Mouse (Mus musculus): ENCODE measurements at regions not wholly inside any gene's neighbourhood (a gene's known extent, or its start where the extent isn't known, plus 50 kb on each side); places are given as distances from the start of the nearest gene placed in this dataset.
A peak's percentile ranks its signal among the peaks of the same experiment; 100 is the strongest.

- Histone ChIP-seq H3K4me3 (ENCODE audit: low read depth, low read length) (no peak overlapping the region), H3K4me1 (ENCODE audit: insufficient read depth) (no peaks in the 10 kb centered on the region), H3K27me3 (ENCODE audit: insufficient read depth, low read length) (no peaks in the 10 kb centered on the region), H3K4me2 (ENCODE audit: low read depth) (no peak overlapping the region), H3K27ac (ENCODE audit: low read depth, low read length) (no peak overlapping the region), H3K9me3 (ENCODE audit: low read length) (no peaks in the 10 kb centered on the region), H3K9ac (no peak overlapping the region), H3K36me3 (ENCODE audit: insufficient read depth) (no peaks in the 10 kb centered on the region)
- WGBS, result 40% methylated on average over 3 of the region's 3 CpGs
- ATAC-seq (no peak; the same call in 1 of the 2 replicates), DNase-seq (peak; percentile 9)
- no peak for TF ChIP-seq CTCF (IDR thresholded peaks at IDR 0.05; ENCODE audit: low read depth)
Observed at GRCm38 (mm10) chr6:94911836-94912235, 205.2 kb upstream of the Kbtbd8 start.

DNA sequence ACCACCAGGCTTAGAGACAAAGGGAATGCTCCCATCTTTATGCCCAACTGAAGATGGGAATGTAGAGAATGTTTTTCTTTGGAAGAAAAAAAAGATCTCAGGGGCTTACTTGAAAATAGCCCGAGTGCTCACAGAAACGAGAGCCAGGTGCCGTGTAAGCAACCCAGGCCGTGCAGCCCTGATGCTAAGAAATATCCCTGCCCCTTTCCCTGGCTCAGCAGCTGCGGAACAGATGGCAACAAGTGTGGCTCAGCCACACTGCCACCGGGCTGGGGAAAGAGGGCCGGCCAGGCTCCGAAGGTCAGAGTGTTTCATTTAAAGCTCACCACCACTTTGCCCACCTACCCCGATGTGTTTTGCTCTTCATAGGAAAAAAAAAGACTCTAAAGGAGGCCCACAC is 205.7 kb upstream of the Kbtbd8 start:
- Histone ChIP-seq H3K4me3 (ENCODE audit: low read depth, low read length) (no peak overlapping the region), H3K27ac (ENCODE audit: low read depth, low read length) (no peak overlapping the region), H3K36me3 (ENCODE audit: insufficient read depth) (no peaks in the 10 kb centered on the region), H3K9ac (no peak overlapping the region), H3K9me3 (ENCODE audit: low read length) (no peaks in the 10 kb centered on the region), H3K4me1 (ENCODE audit: insufficient read depth) (no peaks in the 10 kb centered on the region), H3K27me3 (ENCODE audit: insufficient read depth, low read length) (no peaks in the 10 kb centered on the region), H3K4me2 (ENCODE audit: low read depth) (no peak overlapping the region)
- ATAC-seq (no peak), DNase-seq (no peak)
- no peak for TF ChIP-seq CTCF (IDR thresholded peaks at IDR 0.05; ENCODE audit: low read depth)
- WGBS, result 46% methylated on average over 9 of the region's 9 CpGs

GRCm38 (mm10) chr6:94900862-94901261 is 200.9 kb upstream of the Lrig1 start:
- H3K4me1 ChIP-seq (ENCODE audit: insufficient read depth), result no peaks in the 10 kb centered on the region
- H3K4me3 ChIP-seq (ENCODE audit: low read depth, low read length), result no peak overlapping the region
- no peak for TF ChIP-seq CTCF (IDR thresholded peaks at IDR 0.05; ENCODE audit: low read depth)
- no peak overlapping the region for H3K27ac ChIP-seq (ENCODE audit: low read depth, low read length)
- 80% methylated on average over 4 of the region's 4 CpGs for WGBS
- no peaks in the 10 kb centered on the region for H3K36me3 ChIP-seq (ENCODE audit: insufficient read depth)
- ATAC-seq (no peak), DNase-seq (no peak)
- no peaks in the 10 kb centered on the region for H3K27me3 ChIP-seq (ENCODE audit: insufficient read depth, low read length)
- no peak overlapping the region for H3K9ac ChIP-seq
- H3K4me2 ChIP-seq (ENCODE audit: low read depth), result no peak overlapping the region
- no peaks in the 10 kb centered on the region for H3K9me3 ChIP-seq (ENCODE audit: low read length)

GRCm38 (mm10) chr6:94898881-94899280 is 198.9 kb upstream of the Lrig1 start:
- H3K4me1 ChIP-seq (ENCODE audit: insufficient read depth), result no peaks in the 10 kb centered on the region
- 47% methylated on average over 9 of the region's 9 CpGs for WGBS
- H3K36me3 ChIP-seq (ENCODE audit: insufficient read depth), result no peaks in the 10 kb centered on the region
- no peak for DNase-seq
- no peak for ATAC-seq
- H3K4me3 ChIP-seq (ENCODE audit: low read depth, low read length), result no peak overlapping the region
- no peak overlapping the region for H3K4me2 ChIP-seq (ENCODE audit: low read depth)
- H3K27ac ChIP-seq (ENCODE audit: low read depth, low read length), result no peak overlapping the region
- no peaks in the 10 kb centered on the region for H3K27me3 ChIP-seq (ENCODE audit: insufficient read depth, low read length)
- TF ChIP-seq CTCF (IDR thresholded peaks at IDR 0.05; ENCODE audit: low read depth), result no peak
- H3K9ac ChIP-seq, result no peak overlapping the region
- H3K9me3 ChIP-seq (ENCODE audit: low read length), result no peaks in the 10 kb centered on the region

- TF ChIP-seq CTCF (IDR thresholded peaks at IDR 0.05; ENCODE audit: low read depth), result no peak
- WGBS, result 70% methylated on average over 3 of the region's 3 CpGs
Observed at GRCm38 (mm10) chr6:94890165-94890564, 190.2 kb upstream of the Lrig1 start.

DNA sequence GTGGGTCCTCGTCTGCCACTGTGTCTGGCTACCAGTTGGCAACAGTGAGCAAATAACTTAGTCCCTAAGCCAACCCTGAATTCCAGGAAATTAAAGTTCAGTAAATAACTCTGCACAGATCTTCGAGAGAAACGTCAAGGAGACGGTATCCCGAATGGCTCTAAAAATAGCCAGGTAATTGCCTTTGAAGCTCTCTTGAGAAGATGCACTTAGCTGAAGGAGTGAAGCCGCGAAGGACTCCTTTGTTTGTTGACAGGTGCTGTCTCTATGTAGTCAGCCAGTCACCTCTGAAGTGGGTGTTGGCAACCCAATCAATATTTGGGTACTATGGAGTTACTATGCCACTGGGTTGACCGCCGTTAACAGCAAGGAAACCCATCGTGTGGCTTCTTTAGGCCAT is 189.3 kb upstream of the Lrig1 start:
- H3K9ac ChIP-seq, result no peak overlapping the region
- H3K27ac ChIP-seq (ENCODE audit: low read depth, low read length), result no peak overlapping the region
- no peak overlapping the region for H3K4me2 ChIP-seq (ENCODE audit: low read depth)
- 87% methylated on average over 10 of the region's 10 CpGs for whole genome bisulfite sequencing
- H3K36me3 ChIP-seq (ENCODE audit: insufficient read depth), result no peaks in the 10 kb centered on the region
- TF ChIP-seq CTCF (IDR thresholded peaks at IDR 0.05; ENCODE audit: low read depth), result no peak
- DNase-seq (no peak), ATAC-seq (no peak)
- no peak overlapping the region for H3K4me3 ChIP-seq (ENCODE audit: low read depth, low read length)
- no peaks in the 10 kb centered on the region for H3K9me3 ChIP-seq (ENCODE audit: low read length)
- no peaks in the 10 kb centered on the region for H3K4me1 ChIP-seq (ENCODE audit: insufficient read depth)
- H3K27me3 ChIP-seq (ENCODE audit: insufficient read depth, low read length), result no peaks in the 10 kb centered on the region

More at GRCm38 (mm10) chr6:94890165-94890564, 190.2 kb upstream of the Lrig1 start:
- H3K36me3 ChIP-seq (ENCODE audit: insufficient read depth), result no peaks in the 10 kb centered on the region
- H3K4me1 ChIP-seq (ENCODE audit: insufficient read depth), result no peaks in the 10 kb centered on the region
- no peak for DNase-seq
- no peak overlapping the region for H3K4me3 ChIP-seq (ENCODE audit: low read depth, low read length)
- no peak overlapping the region for H3K9ac ChIP-seq
- H3K27ac ChIP-seq (ENCODE audit: low read depth, low read length), result no peak overlapping the region
- no peak for ATAC-seq
- no peaks in the 10 kb centered on the region for H3K27me3 ChIP-seq (ENCODE audit: insufficient read depth, low read length)
- no peak overlapping the region for H3K4me2 ChIP-seq (ENCODE audit: low read depth)
- H3K9me3 ChIP-seq (ENCODE audit: low read length), result no peaks in the 10 kb centered on the region

- no peaks in the 10 kb centered on the region for H3K27me3 ChIP-seq (ENCODE audit: insufficient read depth, low read length)
- H3K27ac ChIP-seq (ENCODE audit: low read depth, low read length), result no peak overlapping the region
- no peak for ATAC-seq
- DNase-seq, result no peak
- H3K4me3 ChIP-seq (ENCODE audit: low read depth, low read length), result no peak overlapping the region
- no peaks in the 10 kb centered on the region for H3K4me1 ChIP-seq (ENCODE audit: insufficient read depth)
- H3K9me3 ChIP-seq (ENCODE audit: low read length), result no peaks in the 10 kb centered on the region
- no peak for TF ChIP-seq CTCF (IDR thresholded peaks at IDR 0.05; ENCODE audit: low read depth)
- WGBS, result 83% methylated on average over 10 of the region's 10 CpGs
- H3K4me2 ChIP-seq (ENCODE audit: low read depth), result no peak overlapping the region
- no peaks in the 10 kb centered on the region for H3K36me3 ChIP-seq (ENCODE audit: insufficient read depth)
- H3K9ac ChIP-seq, result no peak overlapping the region
Observed at GRCm38 (mm10) chr6:94881139-94881538, 181.2 kb upstream of the Lrig1 start.

GRCm38 (mm10) chr6:94875841-94876240 is 175.9 kb upstream of the Lrig1 start:
- no peaks in the 10 kb centered on the region for H3K9me3 ChIP-seq (ENCODE audit: low read length)
- ATAC-seq (no peak), DNase-seq (no peak)
- no peak overlapping the region for H3K27ac ChIP-seq (ENCODE audit: low read depth, low read length)
- H3K9ac ChIP-seq, result no peak overlapping the region
- H3K36me3 ChIP-seq (ENCODE audit: insufficient read depth), result no peaks in the 10 kb centered on the region
- 81% methylated on average over 5 of the region's 5 CpGs for WGBS
- TF ChIP-seq CTCF (IDR thresholded peaks at IDR 0.05; ENCODE audit: low read depth), result no peak
- no peak overlapping the region for H3K4me2 ChIP-seq (ENCODE audit: low read depth)
- no peaks in the 10 kb centered on the region for H3K4me1 ChIP-seq (ENCODE audit: insufficient read depth)
- no peaks in the 10 kb centered on the region for H3K27me3 ChIP-seq (ENCODE audit: insufficient read depth, low read length)
- H3K4me3 ChIP-seq (ENCODE audit: low read depth, low read length), result no peak overlapping the region
